Mouse (Mus musculus): Measurements from ENCODE around the gene Pmvk.
A peak's percentile ranks its signal among the peaks of the same experiment; 100 is the strongest.

Gene Pmvk

DNA sequence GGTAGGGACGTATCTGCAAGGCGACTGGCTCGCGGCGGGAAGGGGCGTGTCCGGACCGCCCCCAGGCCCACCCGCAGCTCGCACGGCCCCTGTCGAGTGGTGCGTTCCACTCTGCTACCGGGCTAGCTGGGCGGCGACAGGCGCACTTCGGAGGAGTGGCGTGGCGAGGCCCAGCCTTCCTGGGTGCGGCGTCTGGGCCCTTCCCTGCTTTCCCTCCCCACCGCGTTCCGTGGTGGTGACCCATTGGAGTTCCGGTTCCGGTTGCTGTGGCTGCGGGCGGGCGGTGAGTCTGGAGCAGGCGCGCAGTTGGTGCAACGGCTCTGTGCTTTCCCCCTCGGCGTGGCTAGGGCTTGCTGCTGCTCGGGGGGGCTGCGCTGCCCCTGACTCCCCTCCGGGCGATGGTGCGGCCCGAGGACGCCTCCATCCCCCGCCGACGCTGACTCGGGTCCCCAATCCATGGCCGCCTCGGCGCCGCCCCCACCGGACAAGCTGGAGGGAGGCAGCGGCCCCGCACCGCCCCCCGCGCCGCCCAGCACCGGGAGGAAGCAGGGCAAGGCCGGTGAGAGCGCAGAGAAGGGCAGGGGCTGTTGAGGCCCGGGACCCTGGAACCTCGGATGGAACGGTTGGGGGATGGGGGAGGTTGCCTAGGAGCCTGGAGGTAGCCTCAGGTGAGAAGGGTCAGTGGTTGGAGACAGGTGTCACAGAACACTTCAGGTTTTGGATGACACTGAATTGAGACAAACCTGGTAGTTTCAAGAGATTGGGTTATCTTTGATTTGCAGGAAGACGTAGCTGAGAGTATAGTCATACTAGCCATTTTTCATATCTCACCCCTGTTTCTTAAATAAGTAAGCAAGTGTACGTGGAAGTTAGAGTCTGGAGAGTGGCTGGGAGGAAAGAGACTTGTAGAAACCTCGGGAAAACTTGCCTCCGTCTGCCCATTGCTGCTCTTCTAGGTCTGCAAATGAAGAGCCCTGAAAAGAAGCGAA, 23.9 kb upstream of the Pmvk start, which contains the start of gene Pygo2:
Pygo2 (plus strand) TSS at position 44 of the 989 bp plus-strand sequence.
- DNase-seq = peak; percentile 94

DNA sequence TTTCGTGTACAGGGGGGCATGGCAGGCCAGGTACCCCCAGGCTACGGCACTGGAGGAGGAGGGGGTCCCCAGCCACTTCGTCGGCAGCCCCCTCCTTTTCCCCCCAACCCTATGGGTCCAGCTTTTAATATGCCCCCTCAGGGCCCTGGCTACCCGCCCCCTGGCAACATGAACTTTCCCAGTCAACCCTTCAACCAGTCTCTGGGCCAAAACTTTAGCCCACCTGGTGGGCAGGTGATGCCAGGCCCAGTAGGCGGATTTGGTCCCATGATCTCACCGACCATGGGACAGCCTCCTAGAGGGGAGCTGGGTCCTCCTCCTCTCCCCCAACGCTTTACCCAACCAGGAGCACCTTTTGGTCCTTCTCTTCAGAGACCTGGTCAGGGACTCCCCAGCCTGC, 21.7 kb upstream of the Pmvk start:
- DNase-seq = no peak

DNA sequence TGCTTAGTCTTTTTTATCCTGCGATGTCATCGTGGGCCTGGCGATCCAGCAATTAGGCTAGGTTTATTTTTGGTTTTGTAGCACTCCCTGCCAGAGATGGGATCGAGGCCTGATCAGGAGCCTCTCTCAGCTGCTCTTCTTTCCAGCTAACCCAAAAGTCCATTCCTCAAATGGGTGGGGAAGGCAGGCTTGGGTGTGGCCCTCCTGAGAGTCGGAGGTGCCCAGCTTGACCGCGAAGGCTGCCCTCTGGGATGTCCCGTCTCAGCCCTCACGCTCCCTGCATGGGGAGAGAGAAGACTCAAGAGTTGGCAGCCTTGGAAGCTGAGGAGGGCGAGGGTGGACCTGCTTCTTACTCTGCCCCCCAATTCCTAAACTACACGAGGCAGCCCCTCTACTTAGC, 19.8 kb upstream of the Pmvk start:
- DNase-seq = no peak

DNA sequence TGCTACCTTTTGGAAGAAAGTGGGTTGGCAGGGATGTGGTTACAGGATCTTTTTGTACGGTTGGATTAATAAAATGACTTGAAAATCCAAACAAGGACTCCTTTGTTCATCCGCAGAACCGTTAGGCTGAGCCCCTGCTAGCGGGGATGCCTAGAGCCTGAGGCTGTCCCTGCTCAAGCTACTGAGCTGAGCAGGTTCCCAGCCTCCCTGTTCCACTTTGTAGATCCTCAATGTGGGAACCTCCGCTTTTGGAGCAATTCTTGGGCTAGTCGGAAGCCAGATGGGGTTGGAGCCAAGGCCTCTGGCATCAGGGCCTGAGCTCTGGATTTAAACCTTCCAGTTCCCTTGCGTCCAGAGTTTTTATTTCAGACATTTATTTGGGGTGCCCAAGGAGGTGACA, 19.3 kb upstream of the Pmvk start:
- no peak for DNase-seq

DNA sequence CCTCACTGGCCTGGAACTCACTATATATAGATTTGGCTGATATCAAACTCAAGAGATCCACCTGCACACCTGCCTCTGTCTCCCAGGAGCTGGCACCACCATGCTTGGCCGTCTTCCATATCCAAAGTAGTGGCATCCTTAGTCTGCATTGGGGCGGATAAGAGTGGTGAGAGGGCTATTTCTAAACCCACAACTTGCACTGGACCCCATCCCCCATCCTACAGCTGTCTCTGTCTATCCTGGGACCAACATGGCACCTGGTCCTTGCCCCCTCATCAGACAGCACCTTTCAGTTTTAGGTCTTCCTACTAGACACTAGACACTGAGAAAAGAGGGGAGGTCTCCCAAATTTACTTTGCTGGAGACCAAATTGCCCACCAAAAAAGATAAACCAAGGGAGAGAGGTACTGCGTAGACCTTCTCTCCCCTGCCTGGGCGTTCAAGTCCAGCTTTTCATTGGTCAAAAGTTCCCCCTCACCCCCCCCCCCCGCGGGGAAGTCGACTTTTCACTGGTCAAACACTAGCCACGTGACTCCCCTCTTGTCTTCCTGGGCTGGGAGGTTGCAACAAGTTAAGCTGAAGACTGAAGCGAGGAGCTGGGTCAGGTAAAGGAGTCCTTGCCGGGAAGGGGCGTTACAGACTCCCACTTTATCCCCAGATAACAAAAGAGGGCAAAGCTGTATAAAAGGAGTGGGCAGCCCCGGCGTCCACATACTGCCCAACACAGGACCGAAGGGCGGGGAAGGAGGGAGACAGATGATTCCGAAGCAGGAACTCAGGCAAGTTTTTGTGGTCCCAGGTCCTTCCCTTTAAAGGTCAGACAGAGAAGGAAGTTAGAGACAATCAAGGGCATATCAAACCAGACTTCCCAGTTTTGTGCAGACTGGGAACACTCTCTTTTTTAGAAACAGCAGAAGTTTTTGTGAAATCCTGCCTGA, 17.9 kb upstream of the Pmvk start, which contains the start of gene Pbxip1:
Pbxip1 (plus strand) TSS at position 531 of the 938 bp plus-strand sequence.
- DNase-seq = peak; percentile 76

DNA sequence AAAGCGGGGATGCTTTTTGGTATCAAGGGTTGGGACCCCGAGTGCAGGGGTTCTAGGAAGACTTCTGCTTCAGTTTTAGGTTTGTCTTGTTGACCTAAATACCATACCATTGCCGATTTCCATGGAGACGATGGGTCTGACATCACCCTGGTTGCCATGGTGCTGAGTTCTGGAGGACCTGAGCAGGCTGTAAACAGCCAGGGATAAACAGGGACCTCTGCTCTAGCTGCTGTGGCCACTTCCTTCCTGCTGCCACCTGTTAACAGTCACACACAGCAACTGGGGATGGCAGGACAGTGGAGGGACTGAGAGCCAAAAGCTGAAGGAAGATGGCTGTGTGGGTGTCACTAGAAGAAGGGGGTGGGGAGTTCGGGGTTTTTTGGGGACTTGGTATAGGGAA, 17.1 kb upstream of the Pmvk start:
- DNase-seq = peak; percentile 23

DNA sequence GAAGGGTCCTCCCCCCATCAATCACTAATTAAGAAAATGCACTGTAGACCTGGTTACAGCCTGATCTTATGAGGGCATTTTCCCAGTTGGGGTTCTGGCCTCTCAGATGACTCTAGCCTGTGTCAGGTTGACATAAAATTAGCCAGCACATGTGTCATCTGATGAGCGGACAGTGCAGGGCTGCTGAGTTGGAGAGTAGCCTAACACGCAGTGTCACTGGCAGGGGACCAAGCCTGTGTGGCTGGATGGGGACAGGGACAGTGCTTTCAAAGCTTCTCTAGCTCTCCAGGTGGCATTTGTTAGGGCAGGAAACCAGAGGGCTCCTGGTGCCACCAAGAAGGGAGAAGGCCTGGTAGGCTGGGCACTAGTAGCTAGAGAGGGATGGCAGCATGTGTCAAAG, 13.7 kb upstream of the Pmvk start:
- no peak for DNase-seq

DNA sequence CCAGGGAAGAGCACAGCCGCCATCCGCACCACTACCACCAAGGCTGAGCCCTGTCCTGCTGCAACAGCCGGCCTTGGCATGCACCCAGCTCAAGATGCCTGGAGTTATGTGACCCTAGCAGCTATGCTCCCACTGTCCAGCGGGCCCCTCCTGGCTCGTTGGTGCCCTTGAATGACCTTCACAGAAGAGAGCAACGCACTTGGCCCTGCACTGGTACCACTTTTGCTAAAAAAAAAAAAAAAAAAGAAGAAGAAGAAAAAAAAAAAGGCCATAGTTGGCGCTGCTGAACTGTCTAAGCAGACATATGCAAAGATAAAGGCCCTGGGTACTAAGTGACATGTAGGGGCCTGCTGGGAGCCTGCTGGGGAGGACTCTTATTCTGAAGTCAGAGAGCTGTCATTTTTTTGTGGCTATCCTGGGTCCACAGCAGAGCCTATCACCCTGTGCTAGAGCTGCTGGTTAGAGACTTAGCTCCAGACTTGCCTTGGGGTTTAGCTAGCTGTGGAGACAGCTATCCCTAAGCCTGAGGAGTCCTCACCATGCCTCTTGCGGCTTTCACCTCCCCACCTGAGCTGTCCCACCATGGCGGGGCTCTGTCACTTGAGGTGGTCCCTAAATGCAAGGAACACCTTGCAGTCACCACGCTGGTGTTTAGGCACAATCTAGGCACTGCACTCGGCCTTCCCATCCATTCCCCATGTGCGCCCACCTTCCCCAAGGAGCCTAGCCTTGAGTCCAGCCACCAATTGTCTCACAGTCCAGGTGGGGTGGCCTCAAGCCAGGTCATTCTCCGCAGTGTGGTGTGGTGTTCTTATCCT, 5.4 kb upstream of the Pmvk start:
- peak; percentile 61 for DNase-seq

DNA sequence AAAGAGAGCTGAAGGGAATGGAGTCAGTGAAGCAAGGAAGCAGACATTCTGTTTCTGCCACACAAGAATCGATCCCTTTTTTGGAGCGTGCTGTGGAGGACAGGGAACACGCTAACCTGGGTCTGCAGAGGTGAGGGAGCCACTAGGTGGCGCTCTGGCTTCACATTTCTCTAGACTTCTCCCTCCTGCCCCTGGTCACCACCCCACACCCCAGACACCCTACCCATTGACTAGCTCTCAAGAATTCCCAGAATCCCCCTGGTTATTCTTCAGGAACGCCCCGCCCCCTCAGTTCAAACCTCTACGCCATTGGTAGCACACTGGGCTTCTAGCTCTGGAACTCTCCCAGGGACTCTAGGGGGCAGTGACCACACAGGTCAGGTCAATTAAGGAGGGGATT, 4.8 kb upstream of the Pmvk start:
- DNase-seq = peak; percentile 80

DNA sequence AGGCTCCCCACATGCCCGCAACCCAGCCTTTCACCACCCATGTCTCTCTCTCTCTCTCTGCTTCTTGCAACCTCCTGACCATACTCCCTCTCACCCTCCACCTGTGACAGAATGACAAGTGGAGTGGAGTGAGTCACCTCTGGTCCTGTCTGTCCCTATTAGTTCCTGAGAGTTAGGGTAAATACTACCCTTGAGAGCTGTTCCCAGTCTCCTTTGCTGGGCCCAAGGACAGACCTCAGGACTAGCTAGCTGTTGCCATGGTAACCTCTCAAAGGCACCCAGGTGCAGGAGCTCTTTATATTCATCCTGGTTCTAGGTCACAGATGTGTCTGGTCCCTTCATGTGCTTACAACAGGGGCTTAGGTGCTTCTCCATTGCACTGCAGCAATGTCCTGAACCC, 2.4 kb upstream of the Pmvk start:
- no peak for DNase-seq

DNA sequence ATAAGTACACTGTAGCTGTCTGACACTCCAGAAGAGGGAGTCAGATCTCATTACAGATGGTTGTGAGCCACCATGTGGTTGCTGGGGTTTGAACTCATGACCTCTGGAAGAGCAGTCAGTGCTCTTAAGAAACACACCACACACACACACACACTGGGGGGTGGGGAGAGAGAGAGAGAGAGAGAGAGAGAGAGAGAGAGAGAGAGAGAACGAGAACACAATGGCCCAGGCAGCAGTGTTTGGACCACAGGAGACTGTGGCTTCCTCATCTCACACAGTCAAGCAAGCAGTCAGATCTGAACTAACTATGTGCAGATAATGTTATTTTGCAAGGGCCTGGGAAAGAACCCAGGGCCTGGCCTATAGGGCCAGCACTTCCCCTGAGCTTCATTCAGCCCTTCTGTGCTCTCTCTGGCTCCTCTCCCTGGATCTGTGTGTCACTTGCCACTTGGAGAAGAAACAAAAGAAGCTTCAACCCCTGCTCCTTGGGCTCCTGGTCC, 1.5 kb downstream of the Pmvk start:
- DNase-seq = no peak

DNA sequence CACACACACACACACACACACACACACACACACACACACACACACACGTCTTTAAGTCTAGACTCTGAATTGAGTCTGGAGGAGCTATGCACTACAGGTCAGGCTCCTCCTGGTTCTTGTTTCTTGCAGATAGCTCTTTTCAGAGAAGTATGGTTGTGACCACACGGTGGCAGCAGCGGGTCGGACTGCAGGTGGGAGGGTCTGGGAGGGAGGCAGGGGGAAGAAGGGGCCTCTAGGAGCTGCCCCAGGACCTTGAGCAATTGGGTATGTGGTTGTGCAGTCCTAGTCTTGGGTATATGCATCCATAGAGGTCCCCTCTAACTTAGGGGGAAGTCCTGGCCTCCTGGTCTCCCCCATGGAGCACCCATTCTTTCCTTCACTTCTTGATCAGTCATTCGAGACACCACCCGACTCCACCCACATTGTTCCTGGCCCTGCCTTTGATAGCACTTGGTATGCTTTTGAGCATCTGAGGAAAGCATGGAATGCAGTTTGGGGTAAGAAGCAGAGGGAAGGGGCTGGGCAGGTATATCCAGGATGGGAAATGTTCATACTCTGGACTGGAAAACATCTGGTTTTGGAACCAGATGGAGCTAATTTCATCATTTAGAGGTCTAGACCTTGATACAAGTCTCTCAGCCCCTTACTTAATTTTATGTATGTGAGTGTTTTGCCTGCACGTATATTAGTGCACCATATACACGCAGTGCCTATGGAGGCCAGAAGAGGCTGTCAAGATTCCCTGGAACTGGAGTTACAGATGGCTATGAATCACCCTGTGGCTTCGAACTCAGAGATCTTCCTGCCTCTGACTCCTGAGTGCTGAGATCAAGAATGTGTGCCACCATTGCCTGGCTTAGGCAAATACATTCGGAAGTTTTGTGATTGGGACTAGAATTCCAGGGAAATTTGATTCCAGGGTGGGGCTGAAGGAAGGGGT, 2.7 kb downstream of the Pmvk start:
- DNase-seq = peak; percentile 80

DNA sequence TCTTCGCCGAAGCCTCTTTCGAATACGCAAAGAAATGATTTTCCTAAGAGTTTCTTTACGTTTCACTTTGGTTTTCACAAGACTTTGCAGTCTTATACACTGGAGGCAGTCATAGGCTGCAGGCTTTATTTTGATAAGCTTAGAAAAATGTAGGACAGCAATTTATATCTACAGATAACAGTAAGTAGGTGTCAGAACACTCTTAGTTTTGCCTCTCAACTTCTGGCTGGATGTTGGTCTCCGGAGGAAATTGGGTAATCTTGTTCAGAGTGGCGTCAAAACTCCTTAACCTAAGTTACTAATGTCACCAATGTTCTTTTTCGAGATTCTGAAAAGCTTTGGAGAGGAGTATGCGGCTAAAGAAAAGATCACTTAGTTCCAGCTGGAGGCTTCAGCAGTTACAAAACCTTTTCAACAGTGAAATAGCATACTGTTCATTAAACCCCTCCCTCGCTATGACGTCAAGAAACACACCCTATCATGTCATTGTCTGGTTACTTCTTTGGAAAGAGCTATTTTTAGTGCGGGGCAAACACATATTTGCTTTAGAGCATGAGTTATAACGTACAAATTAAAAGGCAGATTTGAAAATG, 4.1 kb downstream of the Pmvk start:
- DNase-seq = no peak

DNA sequence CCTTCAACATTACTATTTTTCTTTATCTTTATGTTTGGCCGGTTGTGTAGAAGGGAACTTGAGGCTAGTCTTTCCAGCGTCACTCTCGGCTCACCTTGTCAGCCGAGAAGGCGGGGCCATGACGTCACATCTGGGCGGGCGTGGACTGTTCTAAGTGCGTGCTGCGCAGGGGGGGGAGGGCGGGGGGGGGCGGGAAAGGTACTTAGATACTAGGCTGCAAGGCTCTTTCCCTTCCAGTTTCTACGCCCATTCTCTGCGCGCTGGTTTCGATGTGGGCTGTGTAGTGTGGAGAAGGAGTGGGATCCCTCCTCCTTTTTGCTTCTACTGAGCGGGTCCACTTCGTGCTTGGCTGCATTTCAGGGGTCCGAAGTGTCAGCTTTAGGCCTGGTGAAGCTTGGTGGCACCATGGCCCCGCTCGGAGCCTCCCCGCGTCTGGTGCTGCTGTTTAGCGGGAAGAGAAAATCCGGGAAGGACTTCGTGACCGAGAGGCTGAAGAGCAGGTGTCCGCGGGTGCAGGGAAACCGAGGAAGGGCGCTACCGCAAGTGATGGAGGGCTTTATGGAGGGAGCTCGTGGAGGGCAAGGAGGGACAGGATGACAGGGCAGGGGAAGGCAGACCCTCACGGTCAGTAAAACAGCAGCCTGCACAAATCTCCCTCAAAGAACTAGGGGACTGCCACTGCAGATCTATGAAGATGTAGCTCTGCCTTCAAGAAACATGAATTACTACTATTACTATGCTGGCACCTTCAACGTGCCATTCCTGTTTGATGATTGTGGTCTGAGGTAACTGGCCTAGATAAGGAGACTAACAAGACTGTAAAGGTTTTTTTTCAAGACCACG, 4.8 kb downstream of the Pmvk start:
- peak; percentile 95 for DNase-seq

DNA sequence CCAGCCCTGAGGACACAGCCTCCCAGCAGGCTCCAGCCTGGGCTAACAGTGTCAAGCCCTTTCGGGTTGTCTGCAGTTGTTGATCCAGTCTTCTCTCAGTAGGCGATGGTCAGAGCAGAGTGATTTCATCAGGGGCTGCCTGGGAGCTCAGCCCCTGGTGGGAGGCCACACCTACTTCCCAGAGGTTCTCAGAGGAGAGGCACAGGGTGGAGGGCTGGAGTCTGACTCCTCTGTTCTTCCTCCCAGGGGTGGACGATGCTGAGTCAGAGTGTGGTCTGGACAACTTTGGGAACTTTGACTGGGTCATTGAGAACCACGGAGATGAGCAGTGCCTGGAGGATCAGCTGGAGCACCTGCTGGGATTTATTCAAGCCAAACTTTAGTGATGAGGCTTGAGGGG, 13.9 kb downstream of the Pmvk start:
- DNase-seq = no peak

DNA sequence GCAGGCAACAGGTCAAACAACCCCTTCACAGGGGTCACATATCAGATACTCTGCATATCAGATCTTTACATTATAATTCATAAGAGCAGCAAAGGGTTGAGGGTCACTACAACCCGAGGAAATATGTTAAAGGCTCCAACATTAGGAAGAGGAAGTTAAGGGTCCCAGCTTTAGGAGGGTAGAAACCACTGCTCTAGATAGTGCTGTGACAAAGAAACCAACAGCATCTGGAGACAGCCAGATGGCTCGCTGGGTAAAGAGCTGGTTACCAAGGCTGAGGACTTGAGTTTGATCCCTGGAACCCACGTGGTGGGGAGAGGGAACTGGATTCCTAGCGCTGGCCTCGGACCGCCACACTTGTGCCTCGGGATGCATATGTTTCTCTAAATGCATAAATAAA, 17.9 kb downstream of the Pmvk start:
- no peak for DNase-seq

DNA sequence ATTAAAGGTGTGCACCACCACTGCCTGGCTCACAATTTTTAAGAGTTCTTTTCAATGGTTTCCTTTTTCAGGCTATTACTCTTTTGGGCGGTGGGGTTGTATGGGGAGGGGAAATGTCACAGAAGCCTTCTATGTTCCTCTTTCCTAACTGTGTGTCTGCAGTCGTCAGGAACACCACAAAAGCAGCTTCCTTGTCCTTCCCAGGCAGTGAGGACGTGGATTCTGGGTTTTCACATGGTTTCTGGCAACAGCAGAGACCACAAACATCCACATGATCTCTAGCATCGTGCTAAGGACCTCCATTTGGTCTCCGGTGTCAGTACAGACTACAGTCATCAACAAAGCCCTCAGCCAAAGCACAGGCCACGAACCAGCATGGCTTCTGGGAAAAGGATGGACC, 19.5 kb downstream of the Pmvk start:
- DNase-seq = no peak

DNA sequence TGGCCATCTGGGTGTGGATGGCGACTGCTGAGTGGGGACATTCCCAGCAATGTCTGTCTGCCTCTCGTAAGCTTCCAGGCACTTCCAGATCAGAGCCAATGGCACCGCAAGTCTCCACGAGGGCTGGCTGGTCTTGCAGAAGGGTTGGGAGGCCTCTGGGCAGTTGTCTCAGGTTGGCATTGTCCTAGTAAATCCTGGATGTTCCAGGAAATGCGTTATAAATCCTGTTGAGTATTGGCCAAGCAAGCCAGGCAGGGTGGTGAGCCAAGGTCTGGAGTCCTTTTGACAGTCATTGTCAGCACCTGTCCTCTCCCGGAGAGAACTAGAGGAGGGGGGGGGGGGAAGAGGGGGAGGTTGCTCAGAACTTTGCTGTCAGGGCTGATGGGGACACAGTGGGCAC, 24.7 kb downstream of the Pmvk start:
- no peak for DNase-seq

DNA sequence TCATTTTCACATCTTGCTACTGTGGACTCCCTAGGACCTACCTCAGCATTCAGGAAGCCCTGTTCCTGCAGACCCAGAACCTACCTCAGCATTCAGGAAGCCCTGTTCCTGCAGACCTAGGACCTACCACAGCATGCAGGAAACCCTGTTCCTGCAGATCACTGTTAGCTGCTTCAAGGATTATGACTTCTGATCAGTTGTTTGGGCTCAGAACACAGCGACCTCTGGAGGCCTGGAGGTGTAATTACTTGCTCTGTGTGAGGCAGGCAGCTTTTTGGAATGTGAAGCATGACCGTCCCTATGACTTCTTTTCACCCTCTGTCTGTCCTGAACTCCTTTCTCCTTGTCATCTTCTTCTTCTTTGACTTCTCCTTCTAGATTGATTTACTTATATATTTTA, 27.1 kb downstream of the Pmvk start:
- no peak for DNase-seq

DNA sequence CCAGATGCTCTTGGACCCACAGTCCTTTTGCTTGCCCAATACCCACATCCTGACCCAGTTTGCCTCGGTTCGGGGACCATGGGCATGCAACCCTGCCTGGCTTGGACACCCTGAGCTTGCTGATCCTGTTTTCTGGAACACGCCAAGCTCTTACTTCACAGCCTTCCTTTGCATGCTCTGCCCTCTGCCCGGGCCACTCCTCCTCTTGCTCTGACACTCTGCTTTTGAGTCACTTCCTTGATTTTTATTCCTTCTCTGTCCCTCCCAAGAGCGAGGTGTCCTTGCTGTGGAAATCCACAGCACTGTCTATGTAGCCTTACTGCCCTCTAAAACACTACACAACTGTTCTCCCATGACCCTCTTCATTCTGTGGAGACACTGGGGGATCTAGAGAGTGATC, 27.9 kb downstream of the Pmvk start:
- DNase-seq = no peak
